Mouse (Mus musculus) spleen, adult 2 months (tissue): ENCODE measurements at regions not wholly inside any gene's neighbourhood (a gene's known extent, or its start where the extent isn't known, plus 50 kb on each side); places are given as distances from the start of the nearest gene placed in this dataset.

Source experiments
- CTCF ChIP-seq: fragments of 200-500 bp; IDR thresholded peaks from 2 replicates; pipeline ENCODE4 v1.5.1; 2011; ENCODE audit warnings: mild to moderate bottlenecking, inconsistent platforms; ENCODE audit not compliant: insufficient read depth, insufficient read length, insufficient replicate concordance; ENCODE audit errors: extremely low read depth
- POLR2A ChIP-seq: fragments of 200-500 bp; IDR thresholded peaks from 2 replicates; pipeline ENCODE4 v1.6.1; 2011; ENCODE audit warnings: low read depth, low read length, inconsistent platforms

DNA sequence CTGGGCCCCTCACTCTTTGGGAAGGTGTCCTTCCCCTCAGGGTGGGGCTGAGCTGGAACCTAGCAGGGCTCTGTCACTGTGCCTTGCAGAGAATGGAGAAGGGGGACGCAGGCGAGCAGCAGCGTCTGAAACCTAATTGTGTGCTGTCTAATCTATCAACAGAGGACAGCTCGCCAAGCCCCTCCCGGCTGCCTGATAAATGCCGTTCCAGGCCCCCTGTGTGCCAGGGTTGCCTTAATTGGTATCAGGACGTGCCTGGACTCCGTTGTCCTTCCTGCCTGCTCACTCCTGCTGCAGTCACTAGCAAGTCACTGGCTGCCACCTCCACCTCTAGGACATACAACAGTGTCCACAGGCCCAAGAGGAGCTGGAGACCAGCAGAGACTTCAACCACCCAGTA is 72.6 kb downstream of the Cstad start:
- TF ChIP-seq POLR2A (no peak), CTCF (no peak)
